Mouse (Mus musculus) lung, embryonic 14.5 days (tissue): ENCODE data around the gene Parp9. TPM values are rescaled to one million over a fixed set of nuclear protein-coding genes. Genes with fewer than 3 reads are reported as not detected.
"Not testable (repeated sequence)": the region's sequence is repeated elsewhere in the genome, so short reads cannot be mapped to it uniquely, and the experiment has no call there.

Experiments used
- ATAC-seq: fragments of 200-750 bp; cut with Nextera tagmentation; 2 replicates; pipeline ENCODE4 v1.8.0; 2017; ENCODE audit warnings: mild to moderate bottlenecking, moderate TSS enrichment, moderate library complexity; ENCODE audit not compliant: insufficient read depth
- DNase-seq: peaks from one replicate; pipeline ENCODE4 v3.0.0-alpha.2; 2015
- H3K27ac ChIP-seq: fragments of 300-500 bp; sonication (generic); 2 replicates; pipeline ENCODE4 v1.5.1; 2014; ENCODE audit warnings: low read depth, mild to moderate bottlenecking, moderate library complexity
- H3K27me3 ChIP-seq: fragments of 300-500 bp; sonication (generic); 2 replicates; pipeline ENCODE4 v1.6.1; 2014; ENCODE audit warnings: low read length, control low read depth; ENCODE audit not compliant: insufficient read depth
- H3K36me3 ChIP-seq: fragments of 300-500 bp; sonication (generic); 2 replicates; pipeline ENCODE4 v1.6.1; 2014; ENCODE audit warnings: control low read depth; ENCODE audit not compliant: insufficient read depth
- H3K4me1 ChIP-seq: fragments of 300-500 bp; sonication (generic); 2 replicates; pipeline ENCODE4 v1.6.1; 2014; ENCODE audit warnings: antibody characterized with exemption, control low read depth; ENCODE audit not compliant: insufficient read depth
- H3K4me2 ChIP-seq: fragments of 300-500 bp; sonication (generic); 2 replicates; pipeline ENCODE4 v1.6.1; 2014; ENCODE audit warnings: mild to moderate bottlenecking
- H3K4me3 ChIP-seq: fragments of 300-500 bp; sonication (generic); 2 replicates; pipeline ENCODE4 v1.5.1; 2014; ENCODE audit warnings: low read depth, low read length
- H3K9ac ChIP-seq: fragments of 300-500 bp; sonication (generic); 2 replicates; pipeline ENCODE4 v1.6.1; 2014
- H3K9me3 ChIP-seq: fragments of 300-500 bp; sonication (generic); 2 replicates; pipeline ENCODE4 v1.6.1; 2016; ENCODE audit warnings: low read depth, low read length, control low read depth
- CTCF ChIP-seq: IDR thresholded peaks from 2 replicates; pipeline ENCODE4 v1.5.1; 2016; ENCODE audit warnings: antibody characterized with exemption, low read depth
- WGBS: fragments of 180-500 bp; shearing (Covaris S2); extraction: QIAGEN DNeasy Blood & Tissue Kit; methylation state at CpG from one replicate; pipeline ENCODE4 v1.1.7; 2014; 5-methylcytosine and 5-hydroxymethylcytosine counted together
- polyA plus RNA-seq: library from polyadenylated mRNA; unstranded; fragments of >200 nt; fragmentation: Nextera tagmentation; extraction: Ambion mirVana; gene quantifications from 2 replicates; pipeline ENCODE4 v1.2.1, GENCODE M21; 2014

Gene Parp9
- polyA plus RNA-seq, 1 experiment from 2014 or later, result 5.2 TPM

DNA sequence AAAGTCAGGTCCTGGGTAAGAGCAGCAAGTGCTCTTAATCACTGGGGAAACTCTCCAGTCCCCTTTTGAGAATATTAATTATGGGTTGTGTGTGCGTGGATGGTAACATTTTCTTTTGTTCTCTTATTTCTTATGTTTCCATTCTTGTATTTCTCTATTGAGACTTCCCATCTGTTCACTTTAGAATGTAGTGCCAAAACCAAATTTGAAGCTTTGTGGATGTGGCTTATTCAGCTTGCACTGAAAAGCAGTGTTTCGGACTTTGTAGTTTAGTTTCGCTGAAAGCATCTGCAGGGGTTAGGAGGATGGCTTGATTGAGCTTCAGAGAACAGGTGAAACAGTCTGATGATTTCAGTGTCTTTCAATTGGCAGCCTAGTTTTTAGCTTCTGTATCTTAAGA is 55.0 kb downstream of the Parp9 start:
- no peak for DNase-seq
- Histone ChIP-seq H3K27me3 (no peaks in the 10 kb centered on the region), H3K36me3 (no peaks in the 10 kb centered on the region), H3K27ac (no peak overlapping the region), H3K4me3 (no peak overlapping the region), H3K4me2 (no peak overlapping the region), H3K9ac (no peak overlapping the region), H3K9me3 (no peaks in the 10 kb centered on the region), H3K4me1 (no peaks in the 10 kb centered on the region)
- ATAC-seq, result no peak
- TF ChIP-seq CTCF, result no peak
- WGBS, result 85% methylated on average over 3 of the region's 3 CpGs

DNA sequence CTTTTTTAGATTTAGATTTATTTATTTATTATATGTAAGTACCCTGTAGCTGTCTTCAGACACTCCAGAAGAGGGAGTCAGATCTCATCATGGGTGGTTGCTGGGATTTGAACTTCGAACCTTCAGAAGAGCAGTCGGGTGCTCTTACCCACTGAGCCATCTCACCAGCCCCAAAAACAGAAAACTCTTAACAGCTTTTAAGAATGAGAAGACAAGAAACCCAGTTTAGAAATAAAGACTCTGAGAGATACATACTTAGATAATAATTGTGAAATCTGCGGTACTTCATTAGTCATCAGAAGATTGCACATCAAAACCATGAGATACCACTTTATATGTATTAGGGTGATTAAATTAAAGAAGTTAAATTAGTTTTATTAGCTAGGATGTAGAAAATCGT is 60.6 kb downstream of the Parp9 start:
- not testable (repeated sequence) for H3K4me2 ChIP-seq, DNase-seq, H3K27ac ChIP-seq, H3K9ac ChIP-seq, H3K4me3 ChIP-seq, H3K4me1 ChIP-seq, H3K27me3 ChIP-seq, H3K9me3 ChIP-seq, ATAC-seq
- H3K36me3 ChIP-seq, result peaks cover 16% of the 10 kb centered on the region; the same call in 1 of the 2 replicates
- WGBS, result 95% methylated on average over 4 of the region's 4 CpGs

DNA sequence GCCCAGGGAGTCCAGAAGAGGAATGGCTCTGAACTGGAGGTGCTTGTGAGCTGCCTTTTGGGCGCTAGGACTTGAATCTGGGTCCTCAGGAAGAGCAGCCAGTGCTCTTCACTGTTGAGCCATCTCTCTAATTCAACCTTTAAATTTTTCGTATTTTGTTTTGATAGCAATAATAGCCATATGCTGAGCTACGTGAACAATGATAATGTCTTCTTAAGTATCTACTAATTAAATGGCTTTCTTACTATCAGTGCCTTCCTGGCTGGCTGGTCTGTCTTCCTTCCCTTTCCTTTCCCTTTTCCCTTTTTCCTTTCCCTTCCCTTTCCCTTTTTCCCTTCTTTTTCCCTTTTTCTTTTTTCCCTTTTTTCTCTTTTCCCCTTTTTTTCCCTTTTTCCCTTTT is 70.1 kb downstream of the Parp9 start:
- Histone ChIP-seq H3K27ac (no peak overlapping the region), H3K36me3 (peaks cover 30% of the 10 kb centered on the region), H3K9me3 (no peaks in the 10 kb centered on the region), H3K4me3 (no peak overlapping the region), H3K9ac (no peak overlapping the region), H3K4me2 (no peak overlapping the region), H3K27me3 (no peaks in the 10 kb centered on the region), H3K4me1 (no peaks in the 10 kb centered on the region)
- 94% methylated on average over 3 of the region's 3 CpGs for WGBS
- ATAC-seq (no peak), DNase-seq (no peak)
- TF ChIP-seq CTCF, result no peak

DNA sequence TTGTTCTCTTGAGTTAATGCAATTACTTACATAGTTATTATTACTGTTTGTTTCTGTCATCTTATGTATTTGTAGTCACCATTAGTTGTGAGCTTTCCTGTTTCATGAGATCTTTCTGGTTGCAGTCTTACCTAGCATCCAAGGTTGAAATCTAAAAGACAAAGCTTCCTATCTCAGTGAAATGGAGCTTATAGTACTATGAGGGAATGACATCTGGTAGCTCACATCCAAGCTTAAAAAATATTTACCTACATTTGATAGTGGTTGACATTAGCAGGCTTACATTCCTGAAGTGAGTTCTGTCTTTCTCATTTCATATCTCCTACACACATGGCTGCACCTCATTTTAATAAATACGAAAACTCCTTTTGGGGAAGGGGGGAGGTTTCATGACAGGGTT is 78.1 kb downstream of the Parp9 start:
- TF ChIP-seq CTCF, result no peak
- DNase-seq, result no peak
- H3K4me1 ChIP-seq, result no peaks in the 10 kb centered on the region
- H3K27ac ChIP-seq, result no peak overlapping the region
- 86% methylated on average over 1 of the region's 1 CpGs for WGBS
- H3K4me3 ChIP-seq, result no peak overlapping the region
- H3K9me3 ChIP-seq, result no peaks in the 10 kb centered on the region
- H3K27me3 ChIP-seq, result no peaks in the 10 kb centered on the region
- no peak overlapping the region for H3K9ac ChIP-seq
- H3K4me2 ChIP-seq, result no peak overlapping the region
- no peak for ATAC-seq
- peaks cover 29% of the 10 kb centered on the region for H3K36me3 ChIP-seq

Other genes starting within 250 kb of the Parp9 start
- 16.0 and 16.5 TPM in 2 replicates for gene Dirc2, start 169.1 kb upstream of the Parp9 start, polyA plus RNA-seq
- gene Hspbap1, start 168.1 kb upstream of the Parp9 start, polyA plus RNA-seq, result 16.0 and 16.4 TPM in 2 replicates
- gene Parp14, start 66.9 kb upstream of the Parp9 start, polyA plus RNA-seq, result 0.58 and 0.74 TPM in 2 replicates
- gene Dtx3l, start 681 bp downstream of the Parp9 start, polyA plus RNA-seq, result 4.9 and 5.6 TPM in 2 replicates
- 39.1 and 40.4 TPM in 2 replicates for gene Kpna1, start 40.3 kb downstream of the Parp9 start, polyA plus RNA-seq
- gene Wdr5b, start 102.7 kb downstream of the Parp9 start, polyA plus RNA-seq, result 9.9 and 11.0 TPM in 2 replicates
- 338 and 352 TPM in 2 replicates for gene Fam162a, start 133.1 kb downstream of the Parp9 start, polyA plus RNA-seq
- 78.6 and 80.6 TPM in 2 replicates for gene Ccdc58, start 133.2 kb downstream of the Parp9 start, polyA plus RNA-seq
- not detected in 2 replicates for gene Csta1, start 192.8 kb downstream of the Parp9 start, polyA plus RNA-seq
- gene Stfa2l1, start 218.3 kb downstream of the Parp9 start, polyA plus RNA-seq, result not detected in 2 replicates
- gene Gm5483, start 245.7 kb downstream of the Parp9 start, polyA plus RNA-seq, result 0.70 and 2.7 TPM in 2 replicates